Mouse (Mus musculus) intestine, postnatal 0 days (tissue): ENCODE data around the gene Mgst3. TPM values are rescaled to one million over a fixed set of nuclear protein-coding genes. Genes with fewer than 3 reads are reported as not detected.

ENCODE experiments used
- ATAC-seq: fragments of 200-750 bp; cut with Nextera tagmentation; 2 replicates; pipeline ENCODE4 v1.8.0; 2017; ENCODE audit warnings: mild to moderate bottlenecking, moderate TSS enrichment, moderate library complexity
- H3K27ac ChIP-seq: fragments of 300-500 bp; sonication (generic); 2 replicates; pipeline ENCODE4 v1.5.1; 2014; ENCODE audit warnings: mild to moderate bottlenecking, low read depth, low read length, moderate library complexity
- H3K27me3 ChIP-seq: fragments of 300-500 bp; sonication (generic); replicated peaks from 2 replicates; pipeline ENCODE4 v1.6.1; 2014; ENCODE audit warnings: low read length, mixed read lengths; ENCODE audit not compliant: control insufficient read depth, insufficient read depth
- H3K36me3 ChIP-seq: fragments of 300-500 bp; sonication (generic); 2 replicates; pipeline ENCODE4 v1.6.1; 2014; ENCODE audit warnings: mild to moderate bottlenecking, moderate library complexity; ENCODE audit not compliant: control insufficient read depth, insufficient read depth
- H3K4me1 ChIP-seq: fragments of 300-500 bp; sonication (generic); replicated peaks from 2 replicates; pipeline ENCODE4 v1.6.1; 2014; ENCODE audit warnings: antibody characterized with exemption, low read length, mixed read lengths; ENCODE audit not compliant: control insufficient read depth, insufficient read depth
- H3K4me2 ChIP-seq: fragments of 300-500 bp; sonication (generic); replicated peaks from 2 replicates; pipeline ENCODE4 v1.6.1; 2014; ENCODE audit warnings: low read depth, mild to moderate bottlenecking, moderate library complexity
- H3K4me3 ChIP-seq: fragments of 300-500 bp; sonication (generic); 2 replicates; pipeline ENCODE4 v1.5.1; 2014; ENCODE audit warnings: low read depth, low read length
- H3K9ac ChIP-seq: fragments of 300-500 bp; sonication (generic); 2 replicates; pipeline ENCODE4 v1.6.1; 2014; ENCODE audit warnings: mild to moderate bottlenecking, low read depth, low read length
- H3K9me3 ChIP-seq: fragments of 300-500 bp; sonication (generic); 2 replicates; pipeline ENCODE4 v1.6.1; 2016; ENCODE audit warnings: mixed run types; ENCODE audit not compliant: control insufficient read depth
- CTCF ChIP-seq: sonication (generic); IDR thresholded peaks from 2 replicates; pipeline ENCODE4 v1.5.1; 2016; ENCODE audit warnings: low read depth, mild to moderate bottlenecking, control low read depth, antibody characterized with exemption, moderate library complexity
- WGBS: fragments of 180-500 bp; shearing (Covaris S2); extraction: QIAGEN DNeasy Blood & Tissue Kit; methylation state at CpG from one replicate; pipeline ENCODE4 v1.1.7; 2014; 5-methylcytosine and 5-hydroxymethylcytosine counted together
- polyA plus RNA-seq: library from polyadenylated mRNA; unstranded; fragments of >200 nt; fragmentation: Nextera tagmentation; extraction: Ambion mirVana; gene quantifications from 2 replicates; pipeline ENCODE4 v1.2.1, GENCODE M21; 2015

Gene Mgst3
- polyA plus RNA-seq, 1 experiment from 2014 or later, result 323 TPM

DNA sequence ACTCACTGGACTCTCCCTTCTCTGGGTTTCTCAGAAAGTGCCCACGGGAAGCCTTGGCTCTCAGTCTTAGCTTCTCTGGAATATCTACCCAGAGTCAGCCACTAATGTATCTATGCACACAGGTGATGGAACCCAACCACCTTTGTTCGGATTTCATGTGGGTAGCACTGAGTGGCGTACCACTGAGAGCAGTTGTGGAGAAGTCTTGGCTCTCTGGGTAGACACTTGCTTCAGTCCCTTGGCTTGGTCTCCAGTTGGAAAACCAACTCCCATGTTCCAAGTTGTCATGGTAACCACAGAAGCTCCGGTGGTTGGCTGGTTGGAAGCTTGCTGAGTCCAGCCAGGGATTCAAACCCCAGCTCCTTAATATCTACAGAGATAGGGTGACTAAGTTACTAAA lies 16.0 kb upstream of the Mgst3 start:
- H3K9ac ChIP-seq, result no peak overlapping the region
- no peak overlapping the region for H3K4me3 ChIP-seq
- 0 out of 2 replicates have a peak, but pooled peaks cover 2% of the 10 kb centered on the region for H3K27me3 ChIP-seq
- H3K36me3 ChIP-seq, result no peaks in the 10 kb centered on the region
- no peaks in the 10 kb centered on the region for H3K9me3 ChIP-seq
- no peaks in the 10 kb centered on the region for H3K4me1 ChIP-seq
- WGBS, result 78% methylated on average over 4 of the region's 4 CpGs
- TF ChIP-seq CTCF, result no peak
- ATAC-seq, result no peak
- H3K27ac ChIP-seq, result no peak overlapping the region
- no peak overlapping the region for H3K4me2 ChIP-seq

DNA sequence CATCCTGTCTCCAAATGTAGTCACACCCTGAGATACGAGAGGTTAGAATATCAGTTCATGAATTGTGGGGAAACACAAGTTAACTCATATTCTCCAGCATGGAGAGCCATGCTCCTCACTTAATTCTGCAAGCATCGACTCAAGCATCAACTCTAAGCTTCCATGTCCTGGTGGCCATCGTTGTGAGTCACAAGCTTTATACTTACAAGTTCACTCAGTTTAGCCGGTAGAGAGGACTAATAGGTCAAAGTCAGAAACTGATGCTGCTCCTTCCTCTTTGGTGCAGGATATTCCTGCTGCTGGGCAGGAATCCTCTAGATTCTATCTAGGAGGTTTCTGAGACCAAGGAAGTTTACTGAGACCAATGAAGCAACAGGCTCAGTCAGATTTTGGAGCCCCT lies 11.6 kb upstream of the Mgst3 start:
- Histone ChIP-seq H3K27ac (no peak overlapping the region), H3K9me3 (no peaks in the 10 kb centered on the region), H3K36me3 (no peaks in the 10 kb centered on the region), H3K9ac (no peak overlapping the region), H3K4me2 (no peak overlapping the region), H3K4me1 (no peaks in the 10 kb centered on the region), H3K4me3 (no peak overlapping the region), H3K27me3 (0 out of 2 replicates have a peak, but pooled peaks cover 6% of the 10 kb centered on the region)
- 85% methylated on average over 4 of the region's 4 CpGs for WGBS
- ATAC-seq, result no peak
- TF ChIP-seq CTCF, result no peak

DNA sequence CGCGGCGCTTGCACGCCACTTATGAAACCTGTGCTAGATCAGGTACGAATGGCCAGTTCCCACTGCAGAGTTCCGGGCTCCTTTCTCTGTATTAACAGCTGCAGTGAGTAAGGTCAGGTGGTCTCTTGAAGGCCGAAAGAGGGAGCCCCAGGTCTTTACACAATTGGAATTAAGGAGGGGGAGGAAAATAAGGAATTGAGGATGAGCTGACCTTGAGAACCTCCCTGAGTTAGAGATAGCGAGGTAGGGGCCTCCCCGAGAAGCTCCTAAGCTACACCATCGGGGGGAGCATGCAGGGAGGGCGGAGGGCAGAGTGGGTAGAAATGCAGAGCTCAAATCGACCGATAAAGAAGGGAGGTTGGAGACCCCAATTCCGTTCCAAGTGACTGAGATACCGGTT lies 360 bp downstream of the Mgst3 start:
- peak; percentile 12 for ATAC-seq
- no peaks in the 10 kb centered on the region for H3K27me3 ChIP-seq
- no peaks in the 10 kb centered on the region for H3K9me3 ChIP-seq
- no peaks in the 10 kb centered on the region for H3K36me3 ChIP-seq
- no peak for TF ChIP-seq CTCF
- H3K4me3 ChIP-seq, result peak overlapping the region; percentile 74
- peak overlapping the region; percentile 83 for H3K27ac ChIP-seq
- peak overlapping the region; percentile 87 for H3K4me2 ChIP-seq
- 1% methylated on average over 15 of the region's 15 CpGs for WGBS
- H3K4me1 ChIP-seq, result 0 out of 2 replicates have a peak, but pooled peaks cover 1% of the 10 kb centered on the region
- peak overlapping the region; percentile 54 for H3K9ac ChIP-seq

DNA sequence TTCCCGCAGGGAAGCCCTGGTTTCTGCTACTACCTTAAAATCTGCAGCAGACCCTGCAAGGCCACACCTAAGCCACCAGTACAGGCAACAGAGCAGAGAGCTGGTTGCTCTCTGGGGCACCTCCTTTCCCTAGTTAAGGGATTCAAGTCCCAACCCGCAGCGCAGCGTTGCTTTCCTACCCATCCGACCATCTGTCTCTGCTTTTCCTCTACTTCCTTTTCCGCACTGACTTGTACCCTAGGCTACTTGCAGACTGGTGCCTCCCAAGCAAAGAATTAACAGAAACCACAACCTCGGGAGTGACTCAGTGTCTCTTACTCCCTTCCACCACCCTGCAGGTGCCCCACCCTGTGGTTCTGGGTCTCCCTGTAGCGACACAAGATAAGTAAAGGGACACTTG lies 954 bp downstream of the Mgst3 start:
- Histone ChIP-seq H3K27ac (peak overlapping the region; percentile 83), H3K9ac (peak overlapping the region; percentile 54), H3K9me3 (no peaks in the 10 kb centered on the region), H3K36me3 (no peaks in the 10 kb centered on the region), H3K4me3 (peak overlapping the region; percentile 74), H3K4me2 (peak overlapping the region; percentile 87), H3K27me3 (no peaks in the 10 kb centered on the region), H3K4me1 (peaks cover 5% of the 10 kb centered on the region; the same call in 1 of the 2 replicates)
- TF ChIP-seq CTCF, result no peak
- 2% methylated on average over 8 of the region's 8 CpGs for WGBS
- ATAC-seq, result no peak

DNA sequence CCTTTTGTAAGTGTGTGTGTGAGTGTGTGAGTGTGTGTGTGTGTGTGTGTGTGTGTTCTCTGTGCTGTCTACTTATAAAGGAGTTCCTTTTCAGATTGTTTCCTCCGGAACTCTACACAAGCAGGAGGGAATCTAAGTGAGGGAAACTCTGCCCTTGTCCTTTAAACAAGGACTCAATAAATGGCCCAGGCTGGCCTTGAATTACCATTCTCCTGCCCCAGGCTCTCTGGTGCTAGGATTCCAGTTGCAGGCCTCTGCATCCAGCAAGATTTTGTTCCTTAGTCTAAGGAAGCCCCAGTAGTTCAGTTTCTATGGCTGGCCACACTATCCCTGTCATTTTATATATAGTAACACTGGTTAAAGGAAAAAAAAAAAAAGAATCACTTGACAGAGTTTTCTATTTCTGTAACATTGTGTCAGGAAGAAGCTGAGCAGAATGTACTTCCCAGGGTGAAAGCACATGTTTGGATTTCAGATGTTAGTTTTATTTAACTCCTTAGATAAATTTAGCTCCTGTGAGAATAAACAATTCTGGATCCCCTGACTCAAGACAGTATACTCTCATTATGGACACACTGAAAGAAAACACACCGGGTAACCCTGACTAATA lies 1.5 kb downstream of the Mgst3 start:
- TF ChIP-seq CTCF, result no peak
- no peaks in the 10 kb centered on the region for H3K36me3 ChIP-seq
- no peak for ATAC-seq
- no peaks in the 10 kb centered on the region for H3K9me3 ChIP-seq
- WGBS, result 19% methylated on average over 2 of the region's 2 CpGs
- peak overlapping the region; percentile 83 for H3K27ac ChIP-seq
- peak overlapping the region; percentile 87 for H3K4me2 ChIP-seq
- H3K4me1 ChIP-seq, result peaks cover 5% of the 10 kb centered on the region; the same call in 1 of the 2 replicates
- no peaks in the 10 kb centered on the region for H3K27me3 ChIP-seq
- H3K4me3 ChIP-seq, result peak overlapping the region; percentile 74
- H3K9ac ChIP-seq, result peak overlapping the region; percentile 54

DNA sequence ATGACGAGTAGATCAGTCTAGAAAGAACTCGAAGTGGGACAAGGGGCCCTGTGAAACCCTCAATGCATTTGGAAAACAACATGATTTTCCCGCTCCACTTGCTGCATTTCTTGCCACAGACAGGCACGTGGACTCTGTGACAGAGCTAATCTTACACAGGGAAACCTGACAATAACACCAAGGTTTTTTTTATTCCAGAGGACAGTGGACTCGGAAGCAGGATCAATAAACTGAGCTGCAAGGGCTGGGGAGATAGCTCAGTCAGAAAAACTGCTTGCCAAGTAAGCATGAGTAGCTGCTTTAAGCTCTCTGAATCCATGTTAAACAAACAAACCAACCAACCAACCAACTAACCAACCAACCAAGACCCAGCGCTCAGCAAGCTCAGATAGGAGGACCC lies 2.4 kb downstream of the Mgst3 start:
- Histone ChIP-seq H3K9ac (no peak overlapping the region), H3K4me3 (no peak overlapping the region), H3K4me2 (peak overlapping the region; percentile 87), H3K9me3 (no peaks in the 10 kb centered on the region), H3K36me3 (no peaks in the 10 kb centered on the region), H3K4me1 (peaks cover 7% of the 10 kb centered on the region; the same call in 1 of the 2 replicates), H3K27ac (peak overlapping the region; percentile 83), H3K27me3 (no peaks in the 10 kb centered on the region)
- TF ChIP-seq CTCF, result no peak
- no peak for ATAC-seq
- WGBS, result 45% methylated on average over 6 of the region's 6 CpGs
